Mouse (Mus musculus) urinary bladder, postnatal 25 days (tissue): ENCODE measurements around the gene Vmn1r119.
"Not testable (repeated sequence)": the region's sequence is repeated elsewhere in the genome, so short reads cannot be mapped to it uniquely, and the experiment has no call there.

ENCODE experiments used
- DNase-seq: peaks from one replicate; pipeline ENCODE4 v3.0.0; 2022; ENCODE audit warnings: low spot score

Vmn1r119 gene

DNA sequence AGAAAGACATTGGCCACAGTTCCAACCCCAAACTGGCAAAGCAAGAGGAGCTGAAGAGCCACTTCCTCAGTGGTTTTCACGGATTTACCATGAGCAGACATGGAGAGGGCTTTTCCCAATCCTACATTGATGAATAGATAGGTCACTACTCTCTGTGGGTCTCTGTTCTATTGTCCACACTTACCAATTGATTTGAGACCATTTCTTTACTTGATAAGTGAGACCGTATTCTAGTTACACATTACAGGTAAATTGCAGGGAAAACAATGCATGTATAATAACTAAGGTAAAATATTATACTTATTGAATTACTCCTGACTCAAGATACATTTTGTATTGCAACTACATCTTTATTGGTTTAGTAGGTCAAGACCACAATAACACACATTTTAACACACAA, at the start of gene Vmn1r119:
Gene Vmn1r119 (minus strand): TSS at position 101 of the 400 bp plus-strand sequence.
- not testable (repeated sequence) for DNase-seq

DNA sequence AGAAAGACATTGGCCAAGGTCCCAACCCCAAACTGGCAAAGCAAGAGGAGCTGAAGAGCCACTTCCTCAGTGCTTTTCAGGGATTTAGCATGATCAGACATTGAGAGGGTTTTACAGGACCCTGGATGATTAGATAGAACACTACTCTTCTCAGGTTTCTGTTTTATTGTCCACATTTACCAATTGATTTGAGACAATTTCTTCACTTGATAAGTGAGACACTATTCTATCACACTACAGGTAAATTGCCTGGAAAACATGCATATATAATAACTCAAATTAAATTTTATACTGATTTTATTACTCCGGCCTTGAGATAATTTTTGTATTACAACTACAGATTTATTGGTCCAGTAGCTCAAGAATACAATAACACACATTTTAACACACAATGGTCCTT, 41.4 kb upstream of the Vmn1r119 start, which contains the start of gene Vmn1r120:
Gene Vmn1r120 (minus strand): TSS at position 101 of the 400 bp plus-strand sequence.
- not testable (repeated sequence) for DNase-seq
